8 mouse cellular contexts compared by ENCODE assay signal in the genomic region with DNA sequence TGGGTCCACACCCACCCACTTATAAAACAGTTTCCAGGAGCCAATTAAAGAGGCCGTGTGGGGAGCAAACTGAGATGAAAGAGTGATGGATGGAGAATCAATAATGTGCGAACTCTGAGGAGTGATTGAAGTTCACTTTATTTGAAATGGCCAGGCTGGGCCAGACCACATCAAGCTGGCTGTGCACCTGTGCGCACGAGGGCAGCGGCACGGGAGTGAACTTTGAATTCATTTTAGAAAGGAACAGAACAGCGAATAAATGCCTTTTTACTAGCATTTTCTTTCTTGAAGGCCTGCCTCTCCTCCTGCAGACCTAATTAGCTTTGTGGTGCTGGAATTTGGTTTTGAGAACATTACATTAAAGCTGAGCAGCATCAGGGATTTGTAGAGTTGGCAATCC.
A peak's percentile ranks its signal among the peaks of the same experiment; 100 is the strongest.
DNase-seq lines count a peak whose midpoint lies in the region; ATAC-seq lines count a peak whose summit lies in the region.

No protein-coding gene starts in this region.

- peaks cover 45% of the 10 kb centered on the region for H3K4me1 ChIP-seq in lung, embryonic 15.5 days
- peaks cover 55% of the 10 kb centered on the region for H3K4me1 ChIP-seq in hindbrain, embryonic 12.5 days
- peaks cover 42% of the 10 kb centered on the region for H3K4me1 ChIP-seq in stomach, embryonic 14.5 days (ENCODE audit: control insufficient read depth, insufficient read depth, low read length)

- H3K4me3 ChIP-seq in lung, embryonic 15.5 days, result no peak overlapping the region
- no peak overlapping the region for H3K4me3 ChIP-seq in hindbrain, embryonic 12.5 days
- no peak overlapping the region for H3K4me3 ChIP-seq in stomach, embryonic 14.5 days (ENCODE audit: low read depth, low read length)

- H3K27me3 ChIP-seq in lung, embryonic 15.5 days, result no peaks in the 10 kb centered on the region
- no peaks in the 10 kb centered on the region for H3K27me3 ChIP-seq in hindbrain, embryonic 12.5 days
- H3K27me3 ChIP-seq in stomach, embryonic 14.5 days (ENCODE audit: control insufficient read depth, insufficient read depth, low read length), result no peaks in the 10 kb centered on the region

- no peaks in the 10 kb centered on the region for H3K36me3 ChIP-seq in lung, embryonic 15.5 days
- no peaks in the 10 kb centered on the region for H3K36me3 ChIP-seq in hindbrain, embryonic 12.5 days
- no peaks in the 10 kb centered on the region for H3K36me3 ChIP-seq in stomach, embryonic 14.5 days (ENCODE audit: control insufficient read depth, insufficient read depth, low read length)

- no peak overlapping the region for H3K4me2 ChIP-seq in lung, embryonic 15.5 days
- H3K4me2 ChIP-seq in hindbrain, embryonic 12.5 days (replicated peaks), result no peak overlapping the region; the same call in 1 of the 2 replicates
- H3K4me2 ChIP-seq in stomach, embryonic 14.5 days (replicated peaks; ENCODE audit: low read depth, low read length), result peak overlapping the region; percentile 19; the same call in 1 of the 2 replicates

- ATAC-seq in lung, embryonic 15.5 days (ENCODE audit: borderline replicate concordance, extremely low read depth, low FRiP score, low TSS enrichment), result no peak
- ATAC-seq in hindbrain, embryonic 12.5 days (ENCODE audit: low FRiP score), result no peak
- ATAC-seq in stomach, embryonic 14.5 days (ENCODE audit: insufficient number of reproducible peaks, insufficient read depth, low FRiP score, low read depth), result no peak
- ATAC-seq in erythroblast, adult 5-6 weeks (replicated peaks; ENCODE audit: low FRiP score, poor library complexity, severe bottlenecking), result no peak

- H3K9ac ChIP-seq in lung, embryonic 15.5 days, result no peak overlapping the region
- no peak overlapping the region for H3K9ac ChIP-seq in hindbrain, embryonic 12.5 days
- H3K9ac ChIP-seq in stomach, embryonic 14.5 days (replicated peaks; ENCODE audit: low read depth, low read length), result no peak overlapping the region

- peak overlapping the region; percentile 65 for H3K27ac ChIP-seq in lung, embryonic 15.5 days
- peak overlapping the region; percentile 70 for H3K27ac ChIP-seq in hindbrain, embryonic 12.5 days
- peak overlapping the region; percentile 80; the same call in 1 of the 2 replicates for H3K27ac ChIP-seq in stomach, embryonic 14.5 days (ENCODE audit: low read length)

- 34% methylated on average over 7 of the region's 7 CpGs for WGBS in lung, embryonic 15.5 days
- 17% methylated on average over 7 of the region's 7 CpGs for WGBS in hindbrain, embryonic 12.5 days
- 37% methylated on average over 7 of the region's 7 CpGs for WGBS in stomach, embryonic 14.5 days

- no peak for DNase-seq in lung, postnatal 10 days
- DNase-seq in kidney, postnatal 10 days, result peak; percentile 47
- DNase-seq in urinary bladder, postnatal 36 days (ENCODE audit: low spot score in 2 of 2), result no peak
- DNase-seq in thymus, postnatal 10 days (ENCODE audit: low spot score in 2 of 2), result no peak

- H3K9me3 ChIP-seq in lung, embryonic 15.5 days, result no peaks in the 10 kb centered on the region
- no peaks in the 10 kb centered on the region for H3K9me3 ChIP-seq in hindbrain, embryonic 12.5 days (replicated peaks)
- no peaks in the 10 kb centered on the region for H3K9me3 ChIP-seq in stomach, embryonic 14.5 days (ENCODE audit: control insufficient read depth, low read depth, low read length)
